Mouse (Mus musculus): ENCODE data around the gene Hpca. TPM values are rescaled to one million over a fixed set of nuclear protein-coding genes. Genes with fewer than 3 reads are reported as not detected.

The Hpca gene
- total RNA-seq, 2 experiments from 2014 or later, result 7.1 to 9.4 TPM

DNA sequence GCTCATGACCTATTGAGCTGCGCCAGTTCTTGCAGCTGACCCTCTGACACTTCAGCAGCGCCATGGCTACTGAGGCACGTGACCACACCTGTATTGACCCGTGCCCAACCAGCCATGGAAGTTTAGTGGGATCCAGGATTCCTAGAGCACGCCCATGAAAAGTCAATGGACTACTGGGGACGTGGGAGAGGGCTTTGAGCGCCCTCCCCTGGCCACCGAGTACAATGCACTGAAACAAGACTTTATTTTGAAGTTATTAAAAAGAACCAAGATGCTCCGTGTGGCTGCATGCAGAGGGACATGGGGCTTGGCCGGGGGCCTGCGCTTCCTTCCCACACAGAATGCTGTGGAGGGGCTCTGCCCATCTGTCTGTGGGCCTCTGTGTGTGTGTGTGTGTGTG is 10.5 kb downstream of the Hpca start:
- DNase-seq (ENCODE audit: low spot score in 2 of 2), result no peak

GRCm38 (mm10) chr4:129110804-129111203 is 11.0 kb downstream of the Hpca start:
- DNase-seq (ENCODE audit: low spot score in 2 of 2), result no peak

DNA sequence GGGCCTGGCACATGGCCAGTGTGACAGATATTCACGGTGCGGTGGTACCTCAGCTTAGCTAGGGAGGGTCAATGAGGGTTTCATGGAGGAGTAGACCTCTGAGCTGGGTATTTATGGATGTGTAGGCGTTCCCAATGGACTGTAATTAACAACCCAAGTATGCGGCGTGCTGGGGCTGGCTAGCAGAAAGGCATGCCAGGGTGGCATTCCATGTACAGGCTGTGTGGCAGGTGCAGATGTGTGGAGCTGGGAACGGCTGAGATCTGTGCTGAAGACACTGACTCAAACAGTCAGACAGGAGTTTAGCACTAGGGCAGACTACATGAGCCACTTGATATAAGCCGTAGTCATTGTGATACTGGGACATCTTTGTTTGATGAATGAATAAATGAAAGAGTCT is 13.2 kb downstream of the Hpca start:
- DNase-seq (ENCODE audit: low spot score in 2 of 2), result no peak

DNA sequence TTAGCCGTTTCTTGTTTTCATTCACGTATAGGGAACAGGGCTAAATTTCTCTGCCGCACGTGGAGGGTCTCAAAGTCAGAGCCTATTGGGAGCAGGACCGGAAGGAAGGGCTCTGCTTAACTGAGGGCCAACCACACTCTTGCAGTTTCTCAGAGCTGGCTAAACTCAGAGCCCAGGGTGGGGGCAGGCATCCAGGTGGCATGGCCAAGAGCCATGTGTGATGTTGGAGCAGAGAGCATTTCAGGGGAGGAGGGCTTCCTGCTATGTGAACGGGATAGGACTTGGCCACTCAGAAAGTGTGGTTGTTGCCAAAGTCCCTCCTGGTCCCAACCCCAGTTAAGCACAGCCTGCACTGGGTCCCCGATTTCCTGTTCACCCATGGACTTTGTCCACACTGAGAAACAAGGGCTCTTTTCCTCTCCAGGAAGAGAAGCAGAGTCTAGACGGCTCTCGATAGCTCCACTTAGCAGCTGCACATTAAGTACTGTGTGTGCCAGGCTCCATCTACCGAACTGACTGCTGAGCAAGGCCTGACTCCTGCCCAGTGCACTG is 14.4 kb downstream of the Hpca start:
- no peak for DNase-seq (ENCODE audit: low spot score in 2 of 2)

DNA sequence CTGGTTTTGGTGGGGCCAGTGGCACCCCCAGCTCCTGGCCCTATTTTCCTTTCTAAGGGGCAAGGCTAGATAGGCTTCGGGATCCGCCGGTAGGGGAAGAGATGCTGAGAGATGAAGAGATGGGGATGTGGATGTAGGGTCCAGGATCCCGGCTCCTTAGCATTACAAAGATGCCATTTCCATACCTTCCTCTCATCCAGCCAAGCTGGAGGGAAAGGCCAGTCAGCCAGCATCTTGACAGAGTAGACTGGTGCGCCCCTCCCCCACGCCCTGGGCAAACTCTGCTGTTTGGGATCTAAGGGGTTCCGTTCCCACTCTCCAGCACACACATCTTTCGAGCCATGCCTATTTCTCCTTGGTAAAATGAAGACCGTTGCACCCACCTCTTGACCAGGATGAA is 15.8 kb downstream of the Hpca start:
- no peak for DNase-seq (ENCODE audit: low spot score in 2 of 2)

- no peak for DNase-seq (ENCODE audit: low spot score in 2 of 2)
These were observed 16.5 kb downstream of the Hpca start, which contains the start of gene Tmem54 for GRCm38 (mm10) chr4:129105356-129105755. TSS of gene Tmem54 (plus strand) at chr4:129105548.

DNA sequence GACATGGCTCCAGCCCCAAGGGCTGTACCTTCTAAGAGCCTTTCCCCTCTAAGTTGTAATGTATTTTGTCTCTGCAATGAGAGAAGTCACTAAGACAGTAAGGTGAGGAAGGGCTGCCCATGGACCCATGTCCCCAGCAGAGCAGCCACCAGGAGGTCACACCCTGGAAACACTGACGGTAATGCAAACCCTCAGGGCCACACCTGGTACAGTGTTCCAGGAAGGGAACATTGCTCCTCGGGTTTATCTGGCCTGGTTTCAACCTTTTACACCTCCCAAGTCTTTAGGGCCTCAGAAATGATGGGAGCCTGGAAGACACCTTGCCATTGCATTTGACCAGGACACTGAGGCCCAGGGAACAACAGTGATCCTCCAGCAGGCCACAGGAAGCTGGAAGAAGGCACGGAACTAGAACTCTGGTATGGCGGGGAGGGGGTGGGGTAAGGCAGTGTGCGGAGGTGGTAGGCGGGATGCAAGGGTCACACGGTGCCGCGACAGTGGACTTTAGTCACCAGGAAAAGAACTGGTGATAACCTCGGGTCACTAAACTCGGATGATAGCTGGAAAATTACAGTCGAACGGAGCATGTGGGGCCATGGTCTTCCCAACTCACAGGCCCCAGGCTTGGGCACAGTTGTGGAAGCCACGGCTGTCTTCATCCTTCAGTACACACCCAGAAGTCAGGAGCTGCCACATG is 19.6 kb downstream of the Hpca start:
- no peak for DNase-seq (ENCODE audit: low spot score in 2 of 2)

- no peak for DNase-seq (ENCODE audit: low spot score in 2 of 2)
These were observed 24.8 kb downstream of the Hpca start for GRCm38 (mm10) chr4:129097006-129097405.

GRCm38 (mm10) chr4:129095276-129095675 is 26.6 kb downstream of the Hpca start:
- DNase-seq (ENCODE audit: low spot score in 2 of 2), result no peak

DNA sequence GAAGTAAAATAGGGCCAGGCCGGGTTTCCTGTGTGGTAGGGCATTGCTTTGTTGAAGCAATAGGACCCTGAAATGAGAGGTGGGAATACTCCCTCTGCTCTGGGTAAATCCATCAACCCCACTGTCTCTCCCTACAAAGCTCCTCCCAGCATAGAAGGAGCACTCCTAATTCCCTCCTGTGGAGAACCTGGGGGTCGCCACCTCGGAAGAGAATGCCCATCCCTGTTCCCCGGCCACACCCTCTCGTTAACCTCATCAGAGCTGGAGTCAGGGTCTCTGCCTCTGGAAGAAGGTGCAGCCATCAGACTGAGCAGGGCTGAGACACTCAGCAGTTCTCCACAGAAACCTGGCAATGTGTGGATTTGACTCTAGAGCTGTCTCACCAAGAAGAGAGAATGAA is 34.0 kb downstream of the Hpca start:
- DNase-seq (ENCODE audit: low spot score in 2 of 2), result no peak

GRCm38 (mm10) chr4:129086078-129086477 is 35.8 kb downstream of the Hpca start:
- peak in 1 of 2 experiments; percentile 40 for DNase-seq (ENCODE audit: low spot score in 2 of 2)

DNA sequence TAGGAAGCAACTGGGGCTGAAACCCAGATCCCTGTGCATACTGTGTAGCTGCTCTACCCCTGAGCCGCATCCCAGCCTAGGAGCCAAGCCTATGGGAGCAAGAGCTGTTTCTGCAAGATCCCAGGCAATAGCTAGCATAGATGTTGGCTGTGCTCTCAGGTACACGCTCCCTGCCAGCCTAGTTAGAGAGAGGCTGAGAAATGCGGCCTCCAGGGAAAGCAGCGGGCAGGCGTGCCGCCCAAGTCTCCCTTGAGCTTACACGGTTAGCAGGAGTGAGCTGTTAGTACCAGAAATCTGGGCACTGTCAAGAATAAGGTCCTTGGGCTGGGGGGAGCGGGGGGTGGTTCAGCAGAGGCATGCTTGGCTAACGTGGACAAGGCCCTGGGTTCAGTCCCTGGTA is 36.9 kb downstream of the Hpca start:
- no peak for DNase-seq (ENCODE audit: low spot score in 2 of 2)

DNA sequence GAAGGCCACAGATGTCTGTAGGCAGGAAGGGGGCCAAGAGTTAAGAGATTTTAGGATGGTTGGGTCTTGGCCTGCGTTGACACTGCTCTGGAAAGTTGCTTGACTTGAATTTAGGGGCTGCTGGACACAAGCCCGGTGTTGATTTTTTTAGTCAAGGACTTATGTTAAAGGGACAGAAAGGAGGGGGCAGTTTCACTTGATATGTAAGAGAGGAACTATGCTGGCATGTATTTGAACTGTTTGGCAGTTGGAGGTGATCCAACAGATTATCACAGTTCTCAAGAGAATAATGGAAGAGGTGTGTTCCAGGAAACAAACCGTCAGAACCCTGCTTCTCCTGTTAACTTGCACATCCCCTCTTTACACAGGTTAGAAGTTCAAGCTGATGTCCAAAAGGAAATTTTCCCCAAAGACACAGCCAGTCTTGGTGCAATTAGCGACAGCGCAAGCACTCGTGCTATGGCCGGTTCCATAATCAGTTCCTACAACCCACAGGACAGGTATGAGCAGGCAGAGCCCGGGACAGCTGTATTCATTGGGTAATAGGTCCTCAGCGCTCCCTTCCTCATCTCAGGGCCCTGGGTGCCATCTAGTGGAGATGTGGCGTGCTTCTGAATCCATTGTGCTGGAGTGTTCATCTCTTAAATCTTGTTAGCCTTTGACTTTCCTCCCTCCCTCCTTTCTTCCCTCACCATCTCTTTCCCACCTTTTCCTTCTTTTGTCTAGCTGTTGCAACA is 39.3 kb downstream of the Hpca start:
- peak in 1 of 2 experiments; percentile 46 for DNase-seq (ENCODE audit: low spot score in 2 of 2)

- DNase-seq (ENCODE audit: low spot score in 2 of 2), result no peak
These were observed 39.9 kb downstream of the Hpca start for GRCm38 (mm10) chr4:129081939-129082338.

- DNase-seq (ENCODE audit: low spot score in 2 of 2), result no peak
These were observed 40.3 kb downstream of the Hpca start for GRCm38 (mm10) chr4:129081512-129081911.

GRCm38 (mm10) chr4:129081041-129081440 is 40.8 kb downstream of the Hpca start:
- DNase-seq (ENCODE audit: low spot score in 2 of 2), result no peak

- no peak for DNase-seq (ENCODE audit: low spot score in 2 of 2)
These were observed 42.7 kb downstream of the Hpca start for GRCm38 (mm10) chr4:129079126-129079525.

GRCm38 (mm10) chr4:129068848-129069247 is 53.0 kb downstream of the Hpca start:
- no peak for DNase-seq (ENCODE audit: low spot score in 2 of 2)

- no peak for DNase-seq (ENCODE audit: low spot score in 2 of 2)
These were observed 54.0 kb downstream of the Hpca start for GRCm38 (mm10) chr4:129067638-129068415.

DNA sequence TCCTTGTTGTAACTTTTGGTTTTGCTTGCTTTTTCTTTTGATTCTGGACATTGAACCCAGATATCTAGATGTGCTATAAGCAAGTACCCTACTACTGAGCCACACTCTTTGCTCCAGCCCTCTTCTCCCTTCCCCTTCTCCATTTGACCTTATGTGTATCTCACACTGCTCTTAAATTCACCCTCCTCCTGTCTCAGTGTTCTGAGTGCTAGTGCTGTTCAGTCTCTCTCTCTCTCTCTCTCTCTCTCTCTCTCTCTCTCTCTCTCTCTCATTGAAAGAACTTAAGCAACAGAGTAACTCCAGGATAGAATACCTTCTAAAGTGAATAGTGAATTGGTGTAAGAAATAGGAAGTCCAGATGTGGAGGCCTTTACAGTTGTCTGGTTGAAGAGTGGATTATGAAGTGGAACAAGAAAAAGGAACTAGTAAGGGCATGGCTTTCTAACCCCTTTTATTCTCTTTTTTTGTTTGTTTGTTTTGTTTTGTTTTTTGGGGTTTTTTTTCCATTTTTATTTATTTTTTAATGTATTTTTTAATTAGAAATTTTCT is 56.1 kb downstream of the Hpca start:
- no peak for DNase-seq (ENCODE audit: low spot score in 2 of 2)

Measured in adrenal gland, postnatal 4 days (tissue).